Mouse (Mus musculus): ENCODE data around the gene Timm50. TPM values are rescaled to one million over a fixed set of nuclear protein-coding genes. Genes with fewer than 3 reads are reported as not detected.

The Timm50 gene
- polyA plus RNA-seq, 1 experiment: 44.6 TPM

- no peak for TF ChIP-seq POLR2A (IDR thresholded peaks at IDR 0.05; ENCODE audit: borderline replicate concordance, control insufficient read depth, low read depth, low read length)
- peak; percentile 40; the same call in 1 of the 2 replicates for TF ChIP-seq CTCF (IDR thresholded peaks at IDR 0.05; ENCODE audit: control insufficient read depth, insufficient read depth, low read length)
- no peak within 1 kb of the TSS for H3K4me3 ChIP-seq (replicated peaks; ENCODE audit: control insufficient read depth, low read depth, low read length)
- WGBS: 5% methylated on average over 30 of the region's 30 CpGs
These were observed 10.0 kb downstream of the Timm50 start, which contains the start of gene Dll3 for GRCm38 (mm10) chr7:28301616-28302433. Dll3 (minus strand) TSS chr7:28302238.

GRCm38 (mm10) chr7:28298837-28299625, 12.8 kb downstream of the Timm50 start:
- H3K4me3 ChIP-seq (replicated peaks; ENCODE audit: control insufficient read depth, low read depth, low read length): no peak overlapping the region
- H3K27ac ChIP-seq (ENCODE audit: control insufficient read depth, insufficient read depth, low read depth, low read length, poor library complexity): no peak overlapping the region
- WGBS: 18% methylated on average over 43 of the region's 43 CpGs
- TF ChIP-seq POLR2A (IDR thresholded peaks at IDR 0.05; ENCODE audit: borderline replicate concordance, control insufficient read depth, low read depth, low read length) (no peak), CTCF (IDR thresholded peaks at IDR 0.05; ENCODE audit: control insufficient read depth, insufficient read depth, low read length) (no peak)
- no peaks in the 10 kb centered on the region for H3K4me1 ChIP-seq (ENCODE audit: control insufficient read depth, insufficient read depth, low read length)

More at GRCm38 (mm10) chr7:28301616-28302433, 10.0 kb downstream of the Timm50 start, which contains the start of gene Dll3:
- no peaks in the 10 kb centered on the region for H3K4me1 ChIP-seq (ENCODE audit: control insufficient read depth, insufficient read depth, low read length)
- no peak within 1 kb of the TSS; the same call in 1 of the 2 replicates for H3K27ac ChIP-seq (ENCODE audit: control insufficient read depth, insufficient read depth, low read depth, low read length, poor library complexity)

GRCm38 (mm10) chr7:28294481-28294880, 17.4 kb downstream of the Timm50 start:
- Histone ChIP-seq H3K4me3 (replicated peaks; ENCODE audit: control insufficient read depth, low read depth, low read length) (no peak overlapping the region), H3K4me1 (ENCODE audit: control insufficient read depth, insufficient read depth, low read length) (no peaks in the 10 kb centered on the region), H3K27ac (ENCODE audit: control insufficient read depth, insufficient read depth, low read depth, low read length, poor library complexity) (peak overlapping the region; percentile 24; the same call in 1 of the 2 replicates)
- 6% methylated on average over 63 of the region's 63 CpGs for WGBS
- TF ChIP-seq POLR2A (IDR thresholded peaks at IDR 0.05; ENCODE audit: borderline replicate concordance, control insufficient read depth, low read depth, low read length): no peak
- TF ChIP-seq CTCF (IDR thresholded peaks at IDR 0.05; ENCODE audit: control insufficient read depth, insufficient read depth, low read length): no peak

GRCm38 (mm10) chr7:28290638-28291590, 21.0 kb downstream of the Timm50 start, which contains the start of gene Selenov:
Selenov (minus strand) TSS chr7:28291186.
- H3K4me3 ChIP-seq (replicated peaks; ENCODE audit: control insufficient read depth, low read depth, low read length): no peak within 1 kb of the TSS
- TF ChIP-seq CTCF (IDR thresholded peaks at IDR 0.05; ENCODE audit: control insufficient read depth, insufficient read depth, low read length) (no peak), POLR2A (IDR thresholded peaks at IDR 0.05; ENCODE audit: borderline replicate concordance, control insufficient read depth, low read depth, low read length) (no peak)
- H3K4me1 ChIP-seq (ENCODE audit: control insufficient read depth, insufficient read depth, low read length): no peaks in the 10 kb centered on the region
- 6% methylated on average over 52 of the region's 52 CpGs for WGBS
- no peak within 1 kb of the TSS for H3K27ac ChIP-seq (ENCODE audit: control insufficient read depth, insufficient read depth, low read depth, low read length, poor library complexity)

GRCm38 (mm10) chr7:28290165-28290564, 21.7 kb downstream of the Timm50 start:
- H3K4me3 ChIP-seq (replicated peaks; ENCODE audit: control insufficient read depth, low read depth, low read length): no peak overlapping the region
- TF ChIP-seq CTCF (IDR thresholded peaks at IDR 0.05; ENCODE audit: control insufficient read depth, insufficient read depth, low read length): no peak
- TF ChIP-seq POLR2A (IDR thresholded peaks at IDR 0.05; ENCODE audit: borderline replicate concordance, control insufficient read depth, low read depth, low read length): no peak
- H3K4me1 ChIP-seq (ENCODE audit: control insufficient read depth, insufficient read depth, low read length): no peaks in the 10 kb centered on the region
- 4% methylated on average over 18 of the region's 18 CpGs for WGBS
- H3K27ac ChIP-seq (ENCODE audit: control insufficient read depth, insufficient read depth, low read depth, low read length, poor library complexity): no peak overlapping the region

- 73% methylated on average over 7 of the region's 7 CpGs for WGBS
- Histone ChIP-seq H3K4me3 (replicated peaks; ENCODE audit: control insufficient read depth, low read depth, low read length) (no peak overlapping the region), H3K27ac (ENCODE audit: control insufficient read depth, insufficient read depth, low read depth, low read length, poor library complexity) (no peak overlapping the region), H3K4me1 (ENCODE audit: control insufficient read depth, insufficient read depth, low read length) (no peaks in the 10 kb centered on the region)
- TF ChIP-seq POLR2A (IDR thresholded peaks at IDR 0.05; ENCODE audit: borderline replicate concordance, control insufficient read depth, low read depth, low read length): no peak
- no peak for TF ChIP-seq CTCF (IDR thresholded peaks at IDR 0.05; ENCODE audit: control insufficient read depth, insufficient read depth, low read length)
These were observed 31.2 kb downstream of the Timm50 start for GRCm38 (mm10) chr7:28280630-28281029.

GRCm38 (mm10) chr7:28278279-28278652, 33.6 kb downstream of the Timm50 start:
- H3K4me1 ChIP-seq (ENCODE audit: control insufficient read depth, insufficient read depth, low read length): no peaks in the 10 kb centered on the region
- H3K4me3 ChIP-seq (replicated peaks; ENCODE audit: control insufficient read depth, low read depth, low read length): no peak overlapping the region
- H3K27ac ChIP-seq (ENCODE audit: control insufficient read depth, insufficient read depth, low read depth, low read length, poor library complexity): no peak overlapping the region
- TF ChIP-seq POLR2A (IDR thresholded peaks at IDR 0.05; ENCODE audit: borderline replicate concordance, control insufficient read depth, low read depth, low read length): no peak
- TF ChIP-seq CTCF (IDR thresholded peaks at IDR 0.05; ENCODE audit: control insufficient read depth, insufficient read depth, low read length): no peak
- 90% methylated on average over 7 of the region's 7 CpGs for WGBS

Measured in bone marrow, adult 2 months (tissue).